Mouse (Mus musculus): ENCODE data around the gene Pign. TPM values are rescaled to one million over a fixed set of nuclear protein-coding genes. Genes with fewer than 3 reads are reported as not detected.

The Pign gene
- polyA plus RNA-seq, 1 experiment from 2014 or later: 9.7 TPM

GRCm38 (mm10) chr1:105660015-105660414, 3.5 kb downstream of the Pign start:
- peaks cover 22% of the 10 kb centered on the region for H3K4me1 ChIP-seq
- H3K27me3 ChIP-seq (replicated peaks): no peaks in the 10 kb centered on the region
- no peak overlapping the region for H3K9ac ChIP-seq
- H3K36me3 ChIP-seq: peaks cover 22% of the 10 kb centered on the region
- no peak overlapping the region for H3K4me3 ChIP-seq
- no peak overlapping the region for H3K4me2 ChIP-seq
- no peak overlapping the region for H3K27ac ChIP-seq
- no peaks in the 10 kb centered on the region for H3K9me3 ChIP-seq (replicated peaks)
- no peak for ATAC-seq
- WGBS (ENCODE audit: insufficient replicate concordance): 21% methylated on average over 3 of the region's 3 CpGs

GRCm38 (mm10) chr1:105653981-105654380, 9.5 kb downstream of the Pign start:
- Histone ChIP-seq H3K4me3 (no peak overlapping the region), H3K36me3 (peaks cover 30% of the 10 kb centered on the region), H3K4me1 (no peaks in the 10 kb centered on the region), H3K4me2 (no peak overlapping the region), H3K9me3 (replicated peaks) (no peaks in the 10 kb centered on the region), H3K9ac (no peak overlapping the region), H3K27ac (no peak overlapping the region), H3K27me3 (replicated peaks) (no peaks in the 10 kb centered on the region)
- WGBS (ENCODE audit: insufficient replicate concordance): 76% methylated on average over 1 of the region's 1 CpGs
- no peak for ATAC-seq

GRCm38 (mm10) chr1:105650650-105651049, 12.8 kb downstream of the Pign start:
- Histone ChIP-seq H3K9me3 (replicated peaks) (no peaks in the 10 kb centered on the region), H3K27me3 (replicated peaks) (no peaks in the 10 kb centered on the region), H3K4me3 (no peak overlapping the region), H3K4me1 (no peaks in the 10 kb centered on the region), H3K9ac (no peak overlapping the region), H3K4me2 (no peak overlapping the region), H3K27ac (no peak overlapping the region), H3K36me3 (peaks cover 33% of the 10 kb centered on the region)
- ATAC-seq: no peak
- 70% methylated on average over 1 of the region's 1 CpGs for WGBS (ENCODE audit: insufficient replicate concordance)

GRCm38 (mm10) chr1:105644093-105644492, 19.4 kb downstream of the Pign start:
- Histone ChIP-seq H3K9ac (no peak overlapping the region), H3K4me3 (no peak overlapping the region), H3K36me3 (peaks cover 44% of the 10 kb centered on the region), H3K4me2 (no peak overlapping the region), H3K9me3 (replicated peaks) (no peaks in the 10 kb centered on the region), H3K27ac (no peak overlapping the region), H3K27me3 (replicated peaks) (no peaks in the 10 kb centered on the region), H3K4me1 (no peaks in the 10 kb centered on the region)
- no peak for ATAC-seq
- WGBS (ENCODE audit: insufficient replicate concordance): 76% methylated on average over 3 of the region's 3 CpGs

- H3K27ac ChIP-seq: no peak overlapping the region
- no peak overlapping the region for H3K4me2 ChIP-seq
- WGBS (ENCODE audit: insufficient replicate concordance): 40% methylated on average over 3 of the region's 3 CpGs
- H3K4me3 ChIP-seq: no peak overlapping the region
- peaks cover 4% of the 10 kb centered on the region; the same call in 1 of the 2 replicates for H3K36me3 ChIP-seq
- no peaks in the 10 kb centered on the region for H3K4me1 ChIP-seq
- H3K27me3 ChIP-seq (replicated peaks): no peaks in the 10 kb centered on the region
- ATAC-seq: no peak
- no peaks in the 10 kb centered on the region for H3K9me3 ChIP-seq (replicated peaks)
- H3K9ac ChIP-seq: no peak overlapping the region
Observed at GRCm38 (mm10) chr1:105630481-105630880, 33.0 kb downstream of the Pign start.

DNA sequence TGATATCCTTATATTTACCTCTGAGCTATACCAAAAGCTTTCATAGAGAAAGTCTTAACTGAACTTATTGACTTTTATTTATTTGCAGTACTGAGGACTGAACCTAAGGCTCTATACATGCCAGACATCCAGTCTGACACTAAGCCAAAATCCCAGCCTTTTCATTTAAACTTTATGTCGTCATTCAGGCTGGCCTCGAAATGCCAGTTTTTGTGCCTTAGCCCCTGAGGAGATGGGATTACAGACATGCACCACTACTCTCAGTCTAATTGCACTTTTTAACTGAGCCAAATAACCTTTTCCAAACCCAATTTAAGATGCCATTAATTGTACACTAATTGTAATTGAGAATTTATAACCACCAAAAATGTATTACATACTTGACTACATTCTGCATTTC, 73.8 kb downstream of the Pign start:
- H3K27me3 ChIP-seq (replicated peaks): no peaks in the 10 kb centered on the region
- H3K27ac ChIP-seq: no peak overlapping the region
- 83% methylated on average over 2 of the region's 2 CpGs for WGBS (ENCODE audit: insufficient replicate concordance)
- ATAC-seq: no peak
- H3K9ac ChIP-seq: no peak overlapping the region
- H3K9me3 ChIP-seq (replicated peaks): no peaks in the 10 kb centered on the region
- no peaks in the 10 kb centered on the region for H3K4me1 ChIP-seq
- H3K4me2 ChIP-seq: no peak overlapping the region
- peaks cover 21% of the 10 kb centered on the region for H3K36me3 ChIP-seq
- no peak overlapping the region for H3K4me3 ChIP-seq

DNA sequence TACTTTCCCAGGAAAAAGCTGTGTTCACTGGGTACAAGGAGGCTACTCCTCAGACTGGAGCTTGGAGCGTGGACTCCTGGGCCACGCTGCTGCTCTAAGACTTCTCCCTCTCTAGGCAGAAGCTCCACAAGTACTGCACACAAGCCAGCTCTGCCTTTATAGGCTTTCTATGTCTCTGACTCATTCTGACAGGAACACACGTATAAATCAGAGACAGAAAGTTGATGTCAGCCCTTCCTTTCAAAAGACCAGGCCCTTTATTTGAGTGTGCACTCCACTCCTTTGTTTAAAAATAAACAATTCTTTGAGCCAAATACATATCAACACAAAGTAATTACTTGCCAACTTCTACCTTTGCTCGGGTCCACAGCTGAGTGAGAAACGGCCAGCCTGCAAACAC, 74.8 kb downstream of the Pign start:
- no peaks in the 10 kb centered on the region for H3K27me3 ChIP-seq (replicated peaks)
- no peaks in the 10 kb centered on the region for H3K9me3 ChIP-seq (replicated peaks)
- WGBS (ENCODE audit: insufficient replicate concordance): 81% methylated on average over 5 of the region's 5 CpGs
- H3K4me2 ChIP-seq: no peak overlapping the region
- no peak for ATAC-seq
- no peak overlapping the region for H3K4me3 ChIP-seq
- H3K4me1 ChIP-seq: no peaks in the 10 kb centered on the region
- H3K9ac ChIP-seq: no peak overlapping the region
- H3K27ac ChIP-seq: no peak overlapping the region
- peaks cover 28% of the 10 kb centered on the region for H3K36me3 ChIP-seq

DNA sequence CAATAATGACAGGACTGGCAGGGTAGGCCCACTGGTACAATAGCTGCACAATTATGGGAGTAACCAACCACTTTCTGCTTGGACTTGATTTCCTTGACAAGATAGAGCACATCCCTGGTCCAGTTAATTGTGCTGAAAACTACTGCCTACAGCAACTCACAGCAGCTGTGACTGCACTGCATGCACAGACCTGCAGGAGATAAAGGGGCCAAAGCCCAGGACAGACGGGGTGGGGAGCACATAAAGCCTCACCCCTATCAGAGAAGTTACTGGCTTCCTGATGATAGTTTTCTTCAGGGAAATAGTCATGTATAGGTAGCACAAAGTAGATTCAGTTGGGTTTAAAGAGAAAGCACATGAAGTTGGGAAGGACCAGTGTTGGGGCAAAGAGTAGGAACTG, 80.7 kb downstream of the Pign start:
- Histone ChIP-seq H3K27ac (no peak overlapping the region), H3K9me3 (replicated peaks) (no peaks in the 10 kb centered on the region), H3K27me3 (replicated peaks) (no peaks in the 10 kb centered on the region), H3K4me1 (no peaks in the 10 kb centered on the region), H3K4me2 (no peak overlapping the region), H3K4me3 (no peak overlapping the region), H3K36me3 (peaks cover 41% of the 10 kb centered on the region), H3K9ac (no peak overlapping the region)
- 0 out of 2 replicates have a peak, but pooled peaks have one; percentile 47 for ATAC-seq
- 23% methylated on average over 1 of the region's 1 CpGs for WGBS (ENCODE audit: insufficient replicate concordance)

GRCm38 (mm10) chr1:105580909-105581308, 82.6 kb downstream of the Pign start:
- 72% methylated on average over 2 of the region's 2 CpGs for WGBS (ENCODE audit: insufficient replicate concordance)
- no peaks in the 10 kb centered on the region for H3K27me3 ChIP-seq (replicated peaks)
- no peak for ATAC-seq

GRCm38 (mm10) chr1:105566051-105566450, 97.4 kb downstream of the Pign start:
- H3K4me1 ChIP-seq: peaks cover 10% of the 10 kb centered on the region; the same call in 1 of the 2 replicates
- H3K27ac ChIP-seq: no peak overlapping the region
- ATAC-seq: no peak
- H3K9me3 ChIP-seq (replicated peaks): no peaks in the 10 kb centered on the region
- no peak overlapping the region for H3K4me2 ChIP-seq
- peaks cover 16% of the 10 kb centered on the region for H3K36me3 ChIP-seq
- H3K27me3 ChIP-seq (replicated peaks): no peaks in the 10 kb centered on the region
- H3K9ac ChIP-seq: no peak overlapping the region
- WGBS (ENCODE audit: insufficient replicate concordance): 75% methylated on average over 3 of the region's 3 CpGs
- H3K4me3 ChIP-seq: no peak overlapping the region

More at GRCm38 (mm10) chr1:105580909-105581308, 82.6 kb downstream of the Pign start:
- H3K4me2 ChIP-seq: no peak overlapping the region
- H3K36me3 ChIP-seq: peaks cover 41% of the 10 kb centered on the region
- no peaks in the 10 kb centered on the region for H3K9me3 ChIP-seq (replicated peaks)
- H3K4me1 ChIP-seq: no peaks in the 10 kb centered on the region
- H3K4me3 ChIP-seq: no peak overlapping the region
- no peak overlapping the region for H3K9ac ChIP-seq
- no peak overlapping the region for H3K27ac ChIP-seq

- peak; percentile 81 for ATAC-seq
- Histone ChIP-seq H3K9ac (no peak overlapping the region), H3K4me1 (peaks cover 10% of the 10 kb centered on the region; the same call in 1 of the 2 replicates), H3K9me3 (replicated peaks) (no peaks in the 10 kb centered on the region), H3K27me3 (replicated peaks) (no peaks in the 10 kb centered on the region), H3K27ac (no peak overlapping the region), H3K4me3 (no peak overlapping the region), H3K4me2 (no peak overlapping the region), H3K36me3 (peaks cover 16% of the 10 kb centered on the region)
- 27% methylated on average over 1 of the region's 1 CpGs for whole genome bisulfite sequencing (ENCODE audit: insufficient replicate concordance)
Observed at GRCm38 (mm10) chr1:105564289-105564688, 99.2 kb downstream of the Pign start.

DNA sequence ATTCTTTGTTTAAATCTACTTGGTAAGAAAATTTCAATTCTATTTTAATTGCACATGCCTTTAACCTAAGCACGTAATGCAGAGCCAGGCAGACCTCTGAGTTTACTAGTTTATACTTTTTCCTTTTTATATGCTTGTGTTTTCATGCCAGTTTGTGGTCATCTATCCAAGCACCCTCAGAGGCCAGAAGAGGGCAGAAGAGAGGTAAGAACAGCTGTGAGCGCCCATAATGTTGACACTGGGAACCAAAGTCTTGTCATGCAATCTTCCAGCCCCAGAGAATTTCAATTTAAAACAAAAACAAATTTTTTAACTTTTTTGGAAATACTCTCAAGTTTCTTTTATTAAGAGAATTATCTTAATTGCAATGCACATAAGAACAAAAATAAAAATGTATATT, 99.7 kb downstream of the Pign start:
- WGBS (ENCODE audit: insufficient replicate concordance): 81% methylated on average over 2 of the region's 2 CpGs
- Histone ChIP-seq H3K4me3 (no peak overlapping the region), H3K36me3 (peaks cover 16% of the 10 kb centered on the region), H3K27me3 (replicated peaks) (no peaks in the 10 kb centered on the region), H3K9me3 (replicated peaks) (no peaks in the 10 kb centered on the region), H3K4me2 (no peak overlapping the region), H3K27ac (no peak overlapping the region), H3K9ac (no peak overlapping the region), H3K4me1 (peaks cover 10% of the 10 kb centered on the region; the same call in 1 of the 2 replicates)
- ATAC-seq: no peak

DNA sequence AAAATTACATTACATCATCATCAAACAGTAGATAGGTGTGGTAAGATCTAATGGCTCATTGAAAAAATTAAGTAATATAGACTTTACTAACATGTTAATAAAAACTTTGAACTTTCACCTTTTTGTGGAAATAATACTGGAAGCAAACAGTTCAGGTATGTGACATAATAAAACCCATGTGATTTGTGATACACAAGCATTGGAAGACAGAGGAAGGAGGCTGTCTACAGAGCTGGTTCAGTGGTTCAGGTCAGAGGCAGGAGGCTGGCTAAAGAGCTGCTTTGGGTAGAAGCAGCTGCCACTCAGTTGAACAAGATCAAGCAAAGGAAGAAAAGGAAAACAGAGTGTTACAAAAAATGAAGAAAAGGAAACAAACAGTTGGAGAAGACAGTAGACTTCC, 107.4 kb downstream of the Pign start:
- Histone ChIP-seq H3K4me2 (no peak overlapping the region), H3K27ac (no peak overlapping the region), H3K27me3 (replicated peaks) (no peaks in the 10 kb centered on the region), H3K36me3 (no peaks in the 10 kb centered on the region; the same call in 1 of the 2 replicates), H3K9ac (no peak overlapping the region), H3K9me3 (replicated peaks) (no peaks in the 10 kb centered on the region), H3K4me1 (peaks cover 4% of the 10 kb centered on the region; the same call in 1 of the 2 replicates), H3K4me3 (no peak overlapping the region)
- ATAC-seq: no peak

Data from liver, embryonic 12.5 days (tissue).